Mouse (Mus musculus) olfactory bulb, adult 2 months (tissue): ENCODE measurements around the gene Dnajc16.
"Not testable (repeated sequence)": the region's sequence is repeated elsewhere in the genome, so short reads cannot be mapped to it uniquely, and the experiment has no call there.

ENCODE experiments used
- CTCF ChIP-seq: fragments of 200-500 bp; IDR thresholded peaks from 2 replicates; pipeline ENCODE4 v1.5.1; 2012; ENCODE audit warnings: low read depth, mild to moderate bottlenecking, low read length, moderate library complexity; ENCODE audit not compliant: insufficient read depth
- POLR2A ChIP-seq: fragments of 200-500 bp; IDR thresholded peaks from 2 replicates; pipeline ENCODE4 v1.6.1; 2012; ENCODE audit warnings: mild to moderate bottlenecking, low read depth, low read length, moderate library complexity; ENCODE audit not compliant: insufficient read depth

GRCm38 (mm10) chr4:141773019-141773418 lies 17.7 kb downstream of the Dnajc16 start:
- TF ChIP-seq CTCF, POLR2A: not testable (repeated sequence)
